Comparison of ENCODE assay signal across 28 mouse cellular contexts in the genomic region with DNA sequence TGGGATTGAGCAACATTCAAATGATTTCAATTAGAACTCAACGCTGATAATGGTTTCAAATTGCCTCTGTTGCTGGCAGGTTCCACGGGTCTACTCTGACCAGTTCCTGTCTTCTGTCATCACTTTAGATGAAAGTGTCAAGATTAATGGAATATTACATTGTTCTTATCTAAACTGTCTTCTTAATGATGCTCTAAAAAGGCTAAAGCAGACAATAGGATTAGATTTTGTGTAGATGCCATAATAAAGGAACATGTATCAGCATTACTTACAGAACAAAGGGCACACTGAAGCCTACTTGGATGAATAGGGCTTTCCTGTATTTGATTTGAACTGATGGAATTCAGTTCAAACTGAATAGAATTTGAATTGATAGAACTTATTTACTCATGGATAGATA.
"Had no signal": no experiment of that assay in that cellular context is flagged by ENCODE, and none has a peak within 500 bp of the region (broad histone marks: within the 10 kb centered on the region; RNA-seq: fewer than 3 reads in every experiment).

No protein-coding gene starts in this region.

- H3K9ac ChIP-seq: embryonic facial prominence, embryonic 12.5 days; embryonic facial prominence, embryonic 13.5 days; embryonic facial prominence, embryonic 15.5 days; forebrain, embryonic 12.5 days; forebrain, embryonic 13.5 days; forebrain, embryonic 15.5 days; forebrain, postnatal 0 days had no signal

- H3K4me2 ChIP-seq: embryonic facial prominence, embryonic 12.5 days; embryonic facial prominence, embryonic 13.5 days; embryonic facial prominence, embryonic 15.5 days; forebrain, embryonic 12.5 days; forebrain, embryonic 13.5 days; forebrain, embryonic 15.5 days had no signal

- H3K27me3 ChIP-seq: embryonic facial prominence, embryonic 12.5 days; embryonic facial prominence, embryonic 13.5 days; embryonic facial prominence, embryonic 15.5 days; forebrain, embryonic 12.5 days; forebrain, embryonic 13.5 days; forebrain, embryonic 15.5 days had no signal

- H3K27ac ChIP-seq: embryonic facial prominence, embryonic 10.5 days; embryonic facial prominence, embryonic 12.5 days; embryonic facial prominence, embryonic 13.5 days; embryonic facial prominence, embryonic 15.5 days; forebrain, embryonic 10.5 days; forebrain, embryonic 12.5 days; forebrain, embryonic 13.5 days; forebrain, embryonic 15.5 days; gastrocnemius, adult 2 months; heart, adult 2 months had no signal

- H3K36me3 ChIP-seq: embryonic facial prominence, embryonic 10.5 days; embryonic facial prominence, embryonic 12.5 days; embryonic facial prominence, embryonic 13.5 days; embryonic facial prominence, embryonic 15.5 days; forebrain, embryonic 10.5 days; forebrain, embryonic 12.5 days; forebrain, embryonic 15.5 days had no signal

- ATAC-seq: forebrain, embryonic 13.5 days; forebrain, embryonic 14.5 days; forebrain, embryonic 15.5 days; forebrain, embryonic 16.5 days; forebrain, postnatal 0 days had no signal

- DNase-seq: cerebellum, adult 8-10 months; cerebellum, adult 9-10 months; cerebellum, adult 9-11 months; cerebellum, postnatal 10 days; cerebellum, postnatal 14 days; cerebellum, postnatal 25 days; cerebellum, postnatal 36 days; embryo, embryonic 11 days; forebrain, postnatal 0 days; gastrocnemius, adult 2 months; gastrocnemius, postnatal 10 days; gastrocnemius, postnatal 14 days; gastrocnemius, postnatal 25 days; gastrocnemius, postnatal 36 days; heart, adult 11 months; heart, adult 18-20 months; heart, adult 2 months had no signal

- H3K9me3 ChIP-seq: embryonic facial prominence, embryonic 10.5 days; embryonic facial prominence, embryonic 12.5 days; embryonic facial prominence, embryonic 13.5 days; embryonic facial prominence, embryonic 15.5 days; forebrain, embryonic 10.5 days; forebrain, embryonic 12.5 days; forebrain, embryonic 13.5 days; forebrain, embryonic 15.5 days had no signal

- H3K4me3 ChIP-seq: embryonic facial prominence, embryonic 10.5 days; embryonic facial prominence, embryonic 12.5 days; embryonic facial prominence, embryonic 13.5 days; embryonic facial prominence, embryonic 15.5 days; erythroblast, embryonic 14.5 days; forebrain, embryonic 10.5 days; forebrain, embryonic 12.5 days; forebrain, embryonic 13.5 days; forebrain, embryonic 15.5 days; gastrocnemius, adult 2 months; heart, adult 2 months had no signal

- H3K4me1 ChIP-seq: embryonic facial prominence, embryonic 10.5 days; embryonic facial prominence, embryonic 12.5 days; embryonic facial prominence, embryonic 13.5 days; embryonic facial prominence, embryonic 15.5 days; forebrain, embryonic 12.5 days; forebrain, embryonic 13.5 days; forebrain, embryonic 15.5 days had no signal
